8 mouse cellular contexts compared by ENCODE assay signal in the genomic region with DNA sequence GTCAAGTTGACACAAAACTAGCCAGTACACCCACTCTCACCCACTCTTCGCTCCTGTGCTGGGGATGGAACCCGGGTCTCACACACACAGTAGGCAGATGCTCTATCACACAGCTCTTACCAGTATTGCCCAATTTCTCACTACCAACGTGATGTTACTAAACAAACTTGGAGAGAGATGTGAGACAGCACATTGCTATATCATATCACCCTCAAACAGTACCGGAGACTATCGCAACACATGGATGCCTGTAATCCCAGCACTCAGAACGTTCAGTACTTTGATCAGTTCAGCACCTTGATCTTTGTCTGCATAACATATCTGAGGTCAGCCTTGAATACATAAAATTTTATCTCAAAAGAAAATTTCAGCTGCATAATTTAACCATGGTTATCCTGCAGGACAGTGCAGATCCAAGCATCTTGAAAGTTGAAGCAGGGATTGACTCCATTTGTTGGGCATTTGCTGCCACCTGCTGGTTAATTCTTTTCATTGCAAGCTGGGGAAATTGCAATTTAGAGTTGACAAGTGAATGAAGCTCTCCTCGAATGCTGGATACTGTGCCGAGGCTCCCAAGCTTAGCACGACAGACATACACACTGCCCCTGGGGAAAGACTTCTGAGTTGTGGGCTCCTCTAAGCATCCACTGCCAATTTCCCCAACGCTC. TPM values are rescaled to one million over a fixed set of nuclear protein-coding genes. Genes with fewer than 3 reads are reported as not detected.
A peak's percentile ranks its signal among the peaks of the same experiment; 100 is the strongest.
DNase-seq lines count a peak whose midpoint lies in the region; ATAC-seq and TF ChIP-seq lines count a peak whose summit lies in the region.

No protein-coding gene starts in this region.

- H3K27me3 ChIP-seq in forebrain, embryonic 14.5 days (replicated peaks; ENCODE audit: control insufficient read depth, insufficient read depth, low read length): no peaks in the 10 kb centered on the region
- no peaks in the 10 kb centered on the region for H3K27me3 ChIP-seq in intestine, embryonic 16.5 days (replicated peaks; ENCODE audit: control insufficient read depth, insufficient read depth, low read length)
- H3K27me3 ChIP-seq in liver, embryonic 14.5 days (ENCODE audit: control insufficient read depth, insufficient read depth, low read length): no peaks in the 10 kb centered on the region
- H3K27me3 ChIP-seq in neural tube, embryonic 11.5 days (ENCODE audit: control insufficient read depth, insufficient read depth, low read length): no peaks in the 10 kb centered on the region

- H3K36me3 ChIP-seq in forebrain, embryonic 14.5 days (ENCODE audit: control insufficient read depth, insufficient read depth, low read length): no peaks in the 10 kb centered on the region
- no peaks in the 10 kb centered on the region for H3K36me3 ChIP-seq in intestine, embryonic 16.5 days (ENCODE audit: control insufficient read depth, insufficient read depth, low read length)
- H3K36me3 ChIP-seq in liver, embryonic 14.5 days (replicated peaks; ENCODE audit: control insufficient read depth, insufficient read depth, low read depth): no peaks in the 10 kb centered on the region
- H3K36me3 ChIP-seq in neural tube, embryonic 11.5 days (ENCODE audit: control insufficient read depth, insufficient read depth, low read length): no peaks in the 10 kb centered on the region

- no peak overlapping the region for H3K9ac ChIP-seq in forebrain, embryonic 14.5 days (ENCODE audit: low read length)
- no peak overlapping the region for H3K9ac ChIP-seq in intestine, embryonic 16.5 days (ENCODE audit: low read depth, low read length)
- H3K9ac ChIP-seq in liver, embryonic 14.5 days (replicated peaks): no peak overlapping the region; the same call in 1 of the 2 replicates
- no peak overlapping the region for H3K9ac ChIP-seq in neural tube, embryonic 11.5 days (ENCODE audit: low read length)

- no peak overlapping the region for H3K4me3 ChIP-seq in forebrain, embryonic 14.5 days (ENCODE audit: low read depth, low read length)
- no peak overlapping the region for H3K4me3 ChIP-seq in intestine, embryonic 16.5 days (ENCODE audit: low read length)
- no peak overlapping the region for H3K4me3 ChIP-seq in liver, embryonic 14.5 days (ENCODE audit: insufficient read depth in 1 of 2, low read depth in 2 of 2, low read length in 2 of 2)
- H3K4me3 ChIP-seq in neural tube, embryonic 11.5 days (ENCODE audit: low read depth, low read length): no peak overlapping the region

- no peak overlapping the region for H3K27ac ChIP-seq in forebrain, embryonic 14.5 days (ENCODE audit: low read depth, low read length)
- H3K27ac ChIP-seq in intestine, embryonic 16.5 days (ENCODE audit: low read length): no peak overlapping the region
- H3K27ac ChIP-seq in liver, embryonic 14.5 days: no peak overlapping the region
- no peak overlapping the region for H3K27ac ChIP-seq in neural tube, embryonic 11.5 days (ENCODE audit: low read depth, low read length)

- TF ChIP-seq EP300 in liver, embryonic 14.5 days (IDR thresholded peaks at IDR 0.05; ENCODE audit: low read depth): no peak; the same call in 1 of the 2 replicates

- no peaks in the 10 kb centered on the region for H3K9me3 ChIP-seq in forebrain, embryonic 14.5 days (replicated peaks; ENCODE audit: control insufficient read depth, low read length)
- no peaks in the 10 kb centered on the region for H3K9me3 ChIP-seq in intestine, embryonic 16.5 days (ENCODE audit: control insufficient read depth, low read length)
- H3K9me3 ChIP-seq in liver, embryonic 14.5 days (ENCODE audit: control insufficient read depth, low read length): no peaks in the 10 kb centered on the region
- no peaks in the 10 kb centered on the region for H3K9me3 ChIP-seq in neural tube, embryonic 11.5 days (ENCODE audit: control insufficient read depth, low read length)

- peak; percentile 85 for TF ChIP-seq CTCF in liver, embryonic 14.5 days (IDR thresholded peaks at IDR 0.05; ENCODE audit: low read depth)

- DNase-seq in urinary bladder, postnatal 25 days (ENCODE audit: low spot score): peak; percentile 45
- no peak for DNase-seq in urinary bladder, adult 18-20 months (ENCODE audit: low spot score in 2 of 2)
- DNase-seq in c-Kit-positive CD71-positive TER-119-negative erythroid progenitor cells, embryonic 14.5 days (ENCODE audit: low read depth): peak; percentile 78
- peak; percentile 91 for DNase-seq in forebrain, embryonic 14.5 days (ENCODE audit: low spot score)
- peak in 1 of 3 experiments; percentile 70 for DNase-seq in liver, embryonic 14.5 days (ENCODE audit: low read depth in 3 of 3, low spot score in 3 of 3)
- peak; percentile 69 for DNase-seq in neural tube, embryonic 11.5 days (ENCODE audit: low spot score)
- DNase-seq in Muller cell, postnatal 12 days (ENCODE audit: inconsistent ontology term): no peak

- no peaks in the 10 kb centered on the region for H3K4me1 ChIP-seq in forebrain, embryonic 14.5 days (ENCODE audit: control insufficient read depth, insufficient read depth, low read length)
- no peaks in the 10 kb centered on the region for H3K4me1 ChIP-seq in intestine, embryonic 16.5 days (ENCODE audit: control insufficient read depth, insufficient read depth, low read length)
- no peaks in the 10 kb centered on the region for H3K4me1 ChIP-seq in liver, embryonic 14.5 days (replicated peaks; ENCODE audit: control insufficient read depth in 2 of 2, insufficient read depth in 2 of 2, low read length in 1 of 2)
- H3K4me1 ChIP-seq in neural tube, embryonic 11.5 days (ENCODE audit: control insufficient read depth, insufficient read depth, low read length): no peaks in the 10 kb centered on the region

- no peak overlapping the region for H3K4me2 ChIP-seq in forebrain, embryonic 14.5 days (ENCODE audit: low read length)
- 0 out of 2 replicates have a peak overlapping the region, but pooled peaks have one; percentile 27 for H3K4me2 ChIP-seq in intestine, embryonic 16.5 days (ENCODE audit: low read depth, low read length)
- H3K4me2 ChIP-seq in liver, embryonic 14.5 days (ENCODE audit: low read depth): no peak overlapping the region
- no peak overlapping the region for H3K4me2 ChIP-seq in neural tube, embryonic 11.5 days (ENCODE audit: low read depth)

- ATAC-seq in forebrain, embryonic 14.5 days: peak; percentile 62
- peak; percentile 52; the same call in 1 of the 2 replicates for ATAC-seq in intestine, embryonic 16.5 days
- peak; percentile 43 for ATAC-seq in liver, embryonic 14.5 days (ENCODE audit: insufficient read depth)
- no peak for ATAC-seq in neural tube, embryonic 11.5 days (ENCODE audit: insufficient read depth, low FRiP score, low TSS enrichment)

- WGBS in forebrain, embryonic 14.5 days: 45% methylated on average over 10 of the region's 10 CpGs
- 46% methylated on average over 10 of the region's 10 CpGs for WGBS in intestine, embryonic 16.5 days
- 42% methylated on average over 10 of the region's 10 CpGs for WGBS in liver, embryonic 14.5 days (ENCODE audit: insufficient replicate concordance)
- 47% methylated on average over 10 of the region's 10 CpGs for WGBS in neural tube, embryonic 11.5 days

RNA-seq across cellular contexts. Expression of gene Nup93, which starts 15.0 kb away (rescaled TPM):
- polyA plus RNA-seq in forebrain, embryonic 14.5 days (2014; fragmentation: Nextera tagmentation; extraction: Ambion mirVana): 65.2 and 72.6 TPM in 2 replicates
- polyA plus RNA-seq in intestine, embryonic 16.5 days (2015; fragmentation: Nextera tagmentation; extraction: Ambion mirVana): 56.9 and 66.4 TPM in 2 replicates
- polyA plus RNA-seq in liver, embryonic 14.5 days (2012; rRNA removed): 23.2 and 28.2 TPM in 2 replicates
- polyA plus RNA-seq in liver, embryonic 14.5 days (2014; fragmentation: Nextera tagmentation; extraction: Ambion mirVana): 38.7 and 43.2 TPM in 2 replicates
- polyA plus RNA-seq in neural tube, embryonic 11.5 days (2014; fragmentation: Nextera tagmentation; extraction: Ambion mirVana): 118 and 121 TPM in 2 replicates

RNA-seq across cellular contexts. Expression of gene Mt1, which starts 20.5 kb away (rescaled TPM):
- 77.2 and 110 TPM in 2 replicates for polyA plus RNA-seq in forebrain, embryonic 14.5 days (2014; fragmentation: Nextera tagmentation; extraction: Ambion mirVana)
- polyA plus RNA-seq in intestine, embryonic 16.5 days (2015; fragmentation: Nextera tagmentation; extraction: Ambion mirVana): 3,631 and 3,684 TPM in 2 replicates
- polyA plus RNA-seq in liver, embryonic 14.5 days (2012; rRNA removed): 3,236 and 4,039 TPM in 2 replicates
- polyA plus RNA-seq in liver, embryonic 14.5 days (2014; fragmentation: Nextera tagmentation; extraction: Ambion mirVana): 5,334 and 6,015 TPM in 2 replicates
- 78.2 and 78.5 TPM in 2 replicates for polyA plus RNA-seq in neural tube, embryonic 11.5 days (2014; fragmentation: Nextera tagmentation; extraction: Ambion mirVana)

RNA-seq across cellular contexts. Expression of gene Mt2, which starts 26.9 kb away (rescaled TPM):
- polyA plus RNA-seq in forebrain, embryonic 14.5 days (2014; fragmentation: Nextera tagmentation; extraction: Ambion mirVana): 29.4 and 47.5 TPM in 2 replicates
- polyA plus RNA-seq in intestine, embryonic 16.5 days (2015; fragmentation: Nextera tagmentation; extraction: Ambion mirVana): 600 and 738 TPM in 2 replicates
- 1,629 and 2,197 TPM in 2 replicates for polyA plus RNA-seq in liver, embryonic 14.5 days (2012; rRNA removed)
- polyA plus RNA-seq in liver, embryonic 14.5 days (2014; fragmentation: Nextera tagmentation; extraction: Ambion mirVana): 1,576 and 1,601 TPM in 2 replicates
- 21.2 and 29.9 TPM in 2 replicates for polyA plus RNA-seq in neural tube, embryonic 11.5 days (2014; fragmentation: Nextera tagmentation; extraction: Ambion mirVana)

RNA-seq across cellular contexts. Expression of gene Mt3, which starts 46.9 kb away (rescaled TPM):
- polyA plus RNA-seq in forebrain, embryonic 14.5 days (2014; fragmentation: Nextera tagmentation; extraction: Ambion mirVana): 237 and 306 TPM in 2 replicates
- 5.4 and 5.5 TPM in 2 replicates for polyA plus RNA-seq in intestine, embryonic 16.5 days (2015; fragmentation: Nextera tagmentation; extraction: Ambion mirVana)
- 0.10 and 0.30 TPM in 2 replicates for polyA plus RNA-seq in liver, embryonic 14.5 days (2012; rRNA removed)
- polyA plus RNA-seq in liver, embryonic 14.5 days (2014; fragmentation: Nextera tagmentation; extraction: Ambion mirVana): 0.61 TPM in 1 of 2 replicates, not detected in the other
- 8.9 and 9.8 TPM in 2 replicates for polyA plus RNA-seq in neural tube, embryonic 11.5 days (2014; fragmentation: Nextera tagmentation; extraction: Ambion mirVana)

Comparison
In these comparisons a context has a peak if more than half of its experiments do, and no peak if none do; other contexts are left out.
1. DNase-seq: peak in urinary bladder, postnatal 25 days (single experiment), c-Kit-positive CD71-positive TER-119-negative erythroid progenitor cells, embryonic 14.5 days (single experiment), forebrain, embryonic 14.5 days (single experiment) and neural tube, embryonic 11.5 days (single experiment); none in urinary bladder, adult 18-20 months (0 of 2) and Muller cell, postnatal 12 days (single experiment).
2. RNA of gene Mt1, which starts 20.5 kb away (polyA plus RNA-seq): 3,236 to 6,015 TPM in liver, embryonic 14.5 days and 3,631 to 3,684 TPM in intestine, embryonic 16.5 days; 77.2 to 110 TPM in forebrain, embryonic 14.5 days and 78.2 to 78.5 TPM in neural tube, embryonic 11.5 days; every median in the first group is over 10 times any median in the second.
3. RNA of gene Mt2, which starts 26.9 kb away (polyA plus RNA-seq): 1,576 to 2,197 TPM in liver, embryonic 14.5 days and 600 to 738 TPM in intestine, embryonic 16.5 days; 29.4 to 47.5 TPM in forebrain, embryonic 14.5 days and 21.2 to 29.9 TPM in neural tube, embryonic 11.5 days; every median in the first group is over 10 times any median in the second.